Mouse (Mus musculus): ENCODE data around the gene Hoga1.

GRCm38 (mm10) chr19:42037167-42037702, 8.2 kb upstream of the Hoga1 start:
- TF ChIP-seq CHD2 (IDR thresholded peaks at IDR 0.05; ENCODE audit: low read depth, low read length) (no peak), ZNF384 (IDR thresholded peaks at IDR 0.05; ENCODE audit: low read depth, low read length) (no peak), ZC3H11A (IDR thresholded peaks at IDR 0.05; ENCODE audit: borderline replicate concordance, low read depth, low read length) (no peak), HCFC1 (IDR thresholded peaks at IDR 0.05; ENCODE audit: borderline replicate concordance, insufficient read depth, low read length) (no peak)
